Mouse (Mus musculus) embryonic facial prominence, embryonic 11.5 days (tissue): ENCODE measurements at regions not wholly inside any gene's neighbourhood (a gene's known extent, or its start where the extent isn't known, plus 50 kb on each side); places are given as distances from the start of the nearest gene placed in this dataset.

Source experiments
- ATAC-seq: fragments of 200-750 bp; cut with Nextera tagmentation; replicated peaks from 2 replicates; pipeline ENCODE4 v1.8.0; 2017; ENCODE audit warnings: low read depth; ENCODE audit not compliant: insufficient number of reproducible peaks, low FRiP score, low TSS enrichment
- DNase-seq: peaks from one replicate; pipeline ENCODE4 v3.0.0-alpha.2; 2015; ENCODE audit warnings: low spot score
- H3K27ac ChIP-seq: fragments of 300-500 bp; sonication (generic); replicated peaks from 2 replicates; pipeline ENCODE4 v1.5.1; 2014; ENCODE audit warnings: mild to moderate bottlenecking, low read depth, low read length, control low read depth
- H3K27me3 ChIP-seq: fragments of 300-500 bp; sonication (generic); 2 replicates; pipeline ENCODE4 v1.6.1; 2014; ENCODE audit warnings: mild to moderate bottlenecking, low read length, moderate library complexity, mixed read lengths; ENCODE audit not compliant: control insufficient read depth, insufficient read depth
- H3K36me3 ChIP-seq: fragments of 300-500 bp; sonication (generic); replicated peaks from 2 replicates; pipeline ENCODE4 v1.6.1; 2014; ENCODE audit warnings: low read depth, mild to moderate bottlenecking, low read length, moderate library complexity, mixed read lengths; ENCODE audit not compliant: control insufficient read depth, insufficient read depth
- H3K4me1 ChIP-seq: fragments of 300-500 bp; sonication (generic); 2 replicates; pipeline ENCODE4 v1.6.1; 2014; ENCODE audit warnings: low read length, mixed read lengths; ENCODE audit not compliant: control insufficient read depth, insufficient read depth
- H3K4me2 ChIP-seq: fragments of 300-500 bp; sonication (generic); 2 replicates; pipeline ENCODE4 v1.6.1; 2014; ENCODE audit warnings: low read depth, mild to moderate bottlenecking, control low read depth, low read length, moderate library complexity
- H3K4me3 ChIP-seq: fragments of 300-500 bp; sonication (generic); 2 replicates; pipeline ENCODE4 v1.5.1; 2014; ENCODE audit warnings: low read depth, low read length, control low read depth
- H3K9ac ChIP-seq: fragments of 300-500 bp; sonication (generic); replicated peaks from 2 replicates; pipeline ENCODE4 v1.6.1; 2014; ENCODE audit warnings: mild to moderate bottlenecking, control low read depth, low read length
- H3K9me3 ChIP-seq: fragments of 300-500 bp; sonication (generic); replicated peaks from 2 replicates; pipeline ENCODE4 v1.6.1; 2016; ENCODE audit warnings: mild to moderate bottlenecking, low read length, inconsistent platforms, mixed read lengths; ENCODE audit not compliant: control insufficient read depth
- WGBS: fragments of 180-500 bp; shearing (Covaris S2); extraction: QIAGEN DNeasy Blood & Tissue Kit; methylation state at CpG from one replicate; pipeline ENCODE4 v1.1.7; 2014; 5-methylcytosine and 5-hydroxymethylcytosine counted together

DNA sequence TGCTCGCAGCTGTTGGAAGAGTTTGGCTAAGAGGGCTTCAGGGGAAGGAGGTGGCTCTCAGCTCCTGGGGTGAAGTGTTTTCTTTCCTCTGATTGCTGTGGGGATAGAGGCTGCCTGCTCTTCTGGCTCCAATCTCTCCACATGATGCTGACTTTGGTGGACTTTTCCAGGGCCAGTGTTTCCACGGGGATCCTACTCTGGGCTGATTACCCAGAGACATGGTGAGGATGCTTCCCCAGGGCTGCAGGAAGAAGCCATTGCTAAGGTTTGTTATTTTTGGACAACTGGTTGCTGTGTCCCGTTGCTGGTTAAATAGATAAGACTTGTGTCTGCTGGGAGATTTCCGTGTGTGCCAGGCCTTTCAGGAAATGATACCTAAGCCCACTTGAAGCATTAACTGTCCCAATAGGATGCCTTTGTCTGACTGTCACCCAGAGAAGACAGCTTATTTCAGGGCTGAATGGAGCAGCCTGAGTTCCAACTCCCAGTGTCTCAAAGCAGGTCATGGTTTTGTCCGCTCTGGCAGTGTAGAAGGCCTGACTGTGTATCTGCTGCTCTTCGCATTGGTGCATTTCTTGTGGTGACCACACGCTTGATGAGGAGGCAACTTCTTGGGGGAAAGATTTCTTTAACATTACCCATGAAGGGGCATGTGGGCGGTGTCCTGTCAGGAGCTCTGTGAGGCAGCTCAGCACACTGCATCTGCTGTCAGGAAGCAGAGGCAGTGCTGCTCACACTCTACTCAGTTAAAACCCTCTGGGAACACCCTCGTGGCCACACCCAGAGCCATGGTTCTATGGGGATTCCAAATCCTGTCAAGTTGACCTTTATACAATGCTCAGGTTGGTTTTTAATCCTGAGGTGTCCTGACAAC lies 228.3 kb upstream of the Gadl1 start:
- H3K9me3 ChIP-seq = no peaks in the 10 kb centered on the region
- H3K27me3 ChIP-seq = no peaks in the 10 kb centered on the region
- DNase-seq = no peak
- no peak overlapping the region for H3K4me3 ChIP-seq
- WGBS = 61% methylated on average over 9 of the region's 9 CpGs
- H3K36me3 ChIP-seq = no peaks in the 10 kb centered on the region
- no peak for ATAC-seq
- no peak overlapping the region for H3K9ac ChIP-seq
- H3K4me1 ChIP-seq = no peaks in the 10 kb centered on the region
- H3K27ac ChIP-seq = no peak overlapping the region
- no peak overlapping the region for H3K4me2 ChIP-seq

DNA sequence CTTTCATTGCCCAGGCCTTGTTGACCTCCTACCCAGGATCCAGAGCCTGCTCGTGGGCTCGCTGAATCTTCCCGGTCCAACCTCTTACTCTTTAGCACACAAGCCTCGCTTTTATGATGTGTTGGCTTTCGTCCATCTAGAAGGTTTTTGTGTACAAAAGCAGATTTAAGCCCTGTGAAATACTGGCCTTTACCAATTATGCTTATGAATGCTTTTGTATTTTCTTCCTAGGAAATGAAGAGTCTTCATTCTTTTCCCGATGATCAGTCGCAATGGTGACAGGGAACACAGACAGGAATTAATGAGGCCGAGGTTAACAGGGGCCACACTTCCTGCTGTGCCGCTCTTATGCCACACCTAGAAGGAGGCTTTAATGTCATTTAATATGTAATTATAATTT lies 227.4 kb upstream of the Gadl1 start:
- no peaks in the 10 kb centered on the region for H3K4me1 ChIP-seq
- no peaks in the 10 kb centered on the region for H3K9me3 ChIP-seq
- H3K36me3 ChIP-seq = no peaks in the 10 kb centered on the region
- H3K4me2 ChIP-seq = no peak overlapping the region
- DNase-seq (no peak), ATAC-seq (no peak)
- H3K4me3 ChIP-seq = no peak overlapping the region
- H3K9ac ChIP-seq = no peak overlapping the region
- no peak overlapping the region for H3K27ac ChIP-seq
- WGBS = 73% methylated on average over 9 of the region's 9 CpGs
- no peaks in the 10 kb centered on the region for H3K27me3 ChIP-seq

- Histone ChIP-seq H3K9ac (no peak overlapping the region), H3K4me3 (no peak overlapping the region), H3K4me1 (no peaks in the 10 kb centered on the region), H3K27ac (no peak overlapping the region), H3K27me3 (no peaks in the 10 kb centered on the region), H3K4me2 (no peak overlapping the region), H3K36me3 (no peaks in the 10 kb centered on the region), H3K9me3 (no peaks in the 10 kb centered on the region)
- no peak for ATAC-seq
- DNase-seq = no peak
These were observed 225.3 kb upstream of the Gadl1 start for GRCm38 (mm10) chr9:115683951-115684350.

DNA sequence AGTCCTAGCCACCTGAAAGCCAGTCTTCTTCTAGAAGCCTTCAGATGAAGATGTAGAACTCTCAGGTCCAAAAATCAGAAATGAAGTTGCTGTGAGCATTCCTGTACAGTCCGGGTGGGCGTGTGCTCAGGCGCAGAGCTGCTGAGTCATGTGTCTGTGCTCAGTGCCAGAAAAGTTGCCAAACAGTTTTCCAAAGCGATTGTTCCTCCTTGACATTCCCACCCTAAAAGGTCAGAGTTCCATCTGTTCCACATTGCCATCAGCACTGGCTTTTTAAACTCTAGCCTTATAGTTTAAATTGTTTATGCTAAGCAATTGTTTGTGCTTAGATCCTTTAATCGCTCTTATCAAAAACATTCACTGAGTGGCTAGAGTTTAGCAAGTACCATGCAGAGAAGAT lies 222.7 kb upstream of the Gadl1 start:
- ATAC-seq (no peak), DNase-seq (no peak)
- no peak overlapping the region for H3K4me2 ChIP-seq
- no peak overlapping the region for H3K9ac ChIP-seq
- H3K36me3 ChIP-seq = no peaks in the 10 kb centered on the region
- no peak overlapping the region for H3K27ac ChIP-seq
- H3K9me3 ChIP-seq = no peaks in the 10 kb centered on the region
- H3K27me3 ChIP-seq = no peaks in the 10 kb centered on the region
- H3K4me3 ChIP-seq = no peak overlapping the region
- WGBS = 86% methylated on average over 5 of the region's 5 CpGs
- H3K4me1 ChIP-seq = no peaks in the 10 kb centered on the region

DNA sequence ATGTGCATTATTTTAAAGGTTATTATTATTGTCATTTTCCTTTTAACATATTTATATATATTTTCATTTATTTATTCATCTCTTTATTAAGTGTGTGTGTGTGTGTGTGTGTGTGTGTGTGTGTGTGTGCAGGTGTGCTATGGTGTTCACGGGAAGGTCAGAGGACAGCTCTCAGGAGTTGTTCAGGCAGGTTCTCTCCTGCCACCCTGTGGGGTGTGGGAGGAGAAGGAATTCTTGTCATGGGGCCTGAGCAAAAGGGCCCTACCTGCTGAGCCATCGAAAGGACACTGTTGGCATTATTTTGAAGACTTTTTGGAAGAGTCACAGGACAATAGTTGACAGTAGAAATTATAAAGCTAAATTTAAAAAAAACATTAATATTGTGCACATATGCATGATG lies 216.4 kb upstream of the Gadl1 start:
- 65% methylated on average over 2 of the region's 2 CpGs for WGBS
- H3K9me3 ChIP-seq = no peaks in the 10 kb centered on the region
- H3K4me3 ChIP-seq = no peak overlapping the region
- H3K27ac ChIP-seq = no peak overlapping the region
- no peak overlapping the region for H3K4me2 ChIP-seq
- no peak for ATAC-seq
- no peaks in the 10 kb centered on the region for H3K36me3 ChIP-seq
- no peak for DNase-seq
- H3K9ac ChIP-seq = no peak overlapping the region
- H3K27me3 ChIP-seq = no peaks in the 10 kb centered on the region
- no peaks in the 10 kb centered on the region for H3K4me1 ChIP-seq

DNA sequence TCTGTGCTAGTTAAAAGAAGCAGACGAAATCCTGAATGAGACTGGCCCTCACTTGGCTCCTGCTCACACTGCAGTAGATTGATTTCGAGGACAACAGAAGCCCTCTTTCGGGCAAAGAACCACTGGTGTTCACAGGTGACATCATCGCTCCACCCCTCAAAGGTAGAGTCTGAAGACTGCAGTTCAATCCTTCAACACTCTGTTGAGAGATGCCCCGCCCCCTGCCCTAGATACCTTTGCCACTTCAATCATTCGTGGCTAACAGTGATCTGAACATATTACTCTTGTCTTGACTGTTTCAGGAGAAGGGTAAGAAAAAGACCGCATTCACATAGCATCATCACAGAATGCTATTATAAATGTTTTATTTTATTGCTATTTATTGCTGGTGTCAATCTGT lies 205.5 kb upstream of the Gadl1 start:
- no peak overlapping the region for H3K4me2 ChIP-seq
- ATAC-seq (no peak), DNase-seq (no peak)
- H3K36me3 ChIP-seq = no peaks in the 10 kb centered on the region
- H3K9ac ChIP-seq = no peak overlapping the region
- WGBS = 95% methylated on average over 7 of the region's 7 CpGs
- no peaks in the 10 kb centered on the region for H3K9me3 ChIP-seq
- H3K4me3 ChIP-seq = no peak overlapping the region
- no peak overlapping the region for H3K27ac ChIP-seq
- no peaks in the 10 kb centered on the region for H3K4me1 ChIP-seq
- no peaks in the 10 kb centered on the region for H3K27me3 ChIP-seq

DNA sequence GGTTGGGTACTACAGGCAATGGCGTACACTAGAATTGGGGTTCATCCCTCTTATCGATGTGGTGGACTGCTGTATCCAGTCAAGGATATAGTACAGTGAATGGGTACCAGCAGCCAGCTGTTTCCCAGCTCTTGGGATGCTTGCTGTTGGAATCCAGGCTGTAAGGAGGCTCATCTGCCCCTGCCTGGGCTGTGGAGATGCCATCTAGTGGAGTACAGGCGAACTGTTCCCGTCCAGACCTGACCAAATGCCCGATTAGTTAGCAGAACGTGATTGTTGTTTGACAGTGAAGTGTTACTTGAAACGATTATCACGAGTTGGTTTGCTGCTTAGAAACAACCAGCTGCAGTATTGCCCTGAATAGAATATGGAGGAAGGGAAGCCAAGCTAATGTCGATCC lies 205.0 kb upstream of the Gadl1 start:
- Histone ChIP-seq H3K4me3 (no peak overlapping the region), H3K4me2 (no peak overlapping the region), H3K36me3 (no peaks in the 10 kb centered on the region), H3K9ac (no peak overlapping the region), H3K4me1 (no peaks in the 10 kb centered on the region), H3K27me3 (no peaks in the 10 kb centered on the region), H3K27ac (no peak overlapping the region), H3K9me3 (no peaks in the 10 kb centered on the region)
- 43% methylated on average over 9 of the region's 9 CpGs for WGBS
- 0 out of 2 replicates have a peak, but pooled peaks have one; percentile 31 for ATAC-seq
- peak; percentile 72 for DNase-seq

- no peaks in the 10 kb centered on the region for H3K4me1 ChIP-seq
- no peak overlapping the region for H3K4me3 ChIP-seq
- no peak overlapping the region for H3K9ac ChIP-seq
- DNase-seq (no peak), ATAC-seq (no peak)
- WGBS = 85% methylated on average over 6 of the region's 6 CpGs
- no peaks in the 10 kb centered on the region for H3K36me3 ChIP-seq
- no peak overlapping the region for H3K27ac ChIP-seq
- H3K9me3 ChIP-seq = no peaks in the 10 kb centered on the region
- H3K4me2 ChIP-seq = no peak overlapping the region
- no peaks in the 10 kb centered on the region for H3K27me3 ChIP-seq
These were observed 203.5 kb upstream of the Gadl1 start for GRCm38 (mm10) chr9:115705761-115706160.
